Mouse (Mus musculus): ENCODE measurements around the gene B230217C12Rik.

- TF ChIP-seq CTCF (IDR thresholded peaks at IDR 0.05; ENCODE audit: control insufficient read depth, insufficient read depth, insufficient read length) (no peak), MYOD1 (IDR thresholded peaks at IDR 0.05; ENCODE audit: control insufficient read depth, insufficient read length, low read depth) (no peak), USF1 (IDR thresholded peaks at IDR 0.05; ENCODE audit: low read depth) (no peak), MYOG (IDR thresholded peaks at IDR 0.05; ENCODE audit: control insufficient read depth, extremely low read depth, insufficient read length) (no peak), MAX (IDR thresholded peaks at IDR 0.05) (no peak), CEBPB (IDR thresholded peaks at IDR 0.05; ENCODE audit: low read depth) (no peak)
Observed at GRCm38 (mm10) chr11:97836541-97836940, 4.0 kb upstream of the B230217C12Rik start.
